8 mouse cellular contexts compared by ENCODE assay signal in genomic region chr9:40381416-40382411, GRCm38 (mm10).
A peak's percentile ranks its signal among the peaks of the same experiment; 100 is the strongest.
DNase-seq lines count a peak whose midpoint lies in the region.

No protein-coding gene starts in this region.

- intact Hi-C loops in left cerebral cortex, postnatal 10 days (cut with DNase I): no loop called here

- DNase-seq in urinary bladder, postnatal 36 days (ENCODE audit: low spot score in 2 of 2): peak; percentile 16 to 26
- DNase-seq in urinary bladder, postnatal 4 days (ENCODE audit: low spot score in 2 of 2): no peak
- DNase-seq in cerebellum, postnatal 25 days: peak; percentile 92 to 95
- peak; percentile 16 for DNase-seq in heart, postnatal 4 days
- DNase-seq in left cerebral cortex, postnatal 10 days (ENCODE audit: extremely low spot score in 1 of 2, low spot score in 2 of 2): peak; percentile 49 to 73
- DNase-seq in neural tube, embryonic 10.5 days (ENCODE audit: extremely low spot score, low spot score): peak; percentile 28
- DNase-seq in spleen, postnatal 14 days (ENCODE audit: low spot score in 2 of 2): no peak
- no peak for DNase-seq in ovary, postnatal 10 days (ENCODE audit: low spot score)

Comparison
In these comparisons a context has a peak if more than half of its experiments do, and no peak if none do; other contexts are left out.
1. DNase-seq: peak in urinary bladder, postnatal 36 days (2 of 2), cerebellum, postnatal 25 days (2 of 2), heart, postnatal 4 days (single experiment), left cerebral cortex, postnatal 10 days (2 of 2) and neural tube, embryonic 10.5 days (single experiment); none in urinary bladder, postnatal 4 days (0 of 2), spleen, postnatal 14 days (0 of 2) and ovary, postnatal 10 days (single experiment).